9 mouse cellular contexts compared by ENCODE assay signal in genomic region chr2:153491512-153492178, GRCm38 (mm10). TPM values are rescaled to one million over a fixed set of nuclear protein-coding genes. Genes with fewer than 3 reads are reported as not detected.
A peak's percentile ranks its signal among the peaks of the same experiment; 100 is the strongest.
DNase-seq lines count a peak whose midpoint lies in the region; ATAC-seq and TF ChIP-seq lines count a peak whose summit lies in the region.
"Had no signal": no experiment of that assay in that cellular context is flagged by ENCODE, and none has a peak within 500 bp of the region (broad histone marks: within the 10 kb centered on the region; RNA-seq: fewer than 3 reads in every experiment).

No protein-coding gene starts in this region.

- peak overlapping the region; percentile 74 for H3K4me3 ChIP-seq in heart, embryonic 13.5 days
- H3K4me3 ChIP-seq in MEL (ENCODE audit: control insufficient read depth in 1 of 2, insufficient read depth in 1 of 2, low read depth in 2 of 2, low read length in 2 of 2), result peak overlapping the region; percentile 56 to 83
- H3K4me3 ChIP-seq in forebrain, embryonic 11.5 days (ENCODE audit: low read depth, low read length), result peak overlapping the region; percentile 49
- peak overlapping the region; percentile 72 for H3K4me3 ChIP-seq in liver, embryonic 15.5 days (replicated peaks)

- H3K4me2 ChIP-seq in heart, embryonic 13.5 days, result peak overlapping the region; percentile 98
- H3K4me2 ChIP-seq in forebrain, embryonic 11.5 days (ENCODE audit: low read depth, low read length, severe bottlenecking), result peak overlapping the region; percentile 98
- peak overlapping the region; percentile 97 for H3K4me2 ChIP-seq in liver, embryonic 15.5 days

- no peaks in the 10 kb centered on the region for H3K9me3 ChIP-seq in heart, embryonic 13.5 days
- no peaks in the 10 kb centered on the region for H3K9me3 ChIP-seq in MEL (replicated peaks; ENCODE audit: insufficient read depth, low read length)
- H3K9me3 ChIP-seq in forebrain, embryonic 11.5 days (ENCODE audit: control insufficient read depth, low read length), result no peaks in the 10 kb centered on the region
- H3K9me3 ChIP-seq in liver, embryonic 15.5 days (replicated peaks), result no peaks in the 10 kb centered on the region

- DNase-seq in heart, postnatal 10 days, result no peak
- DNase-seq in MEL (ENCODE audit: low read depth, low spot score), result no peak
- no peak for DNase-seq in forebrain, embryonic 11.5 days (ENCODE audit: low spot score)
- DNase-seq in spleen, postnatal 10 days (ENCODE audit: low spot score in 2 of 2), result no peak
- DNase-seq in gastrocnemius, postnatal 10 days, result no peak
- no peak for DNase-seq in layer of hippocampus, adult 9-10 months (ENCODE audit: low spot score)

- H3K79me2 ChIP-seq in MEL (ENCODE audit: control insufficient read depth, insufficient read depth, low read length, poor library complexity), result peaks cover 8% of the 10 kb centered on the region

- TF ChIP-seq CTCF in MEL (IDR thresholded peaks at IDR 0.05 in 2 of 3, conservative IDR thresholded peaks at IDR 0.05 in 1 of 3; ENCODE audit: control insufficient read depth in 1 of 3, insufficient read depth in 1 of 3, low read depth in 2 of 3, low read length in 3 of 3, poor library complexity in 1 of 3, severe bottlenecking in 1 of 3), result no peak

- TF ChIP-seq RAD21 in MEL (IDR thresholded peaks at IDR 0.05; ENCODE audit: low read depth, low read length), result no peak

- TF ChIP-seq EP300 in MEL (IDR thresholded peaks at IDR 0.05; ENCODE audit: low read depth in 1 of 2, low read length in 2 of 2), result no peak

- intact Hi-C loops in heart, postnatal 10 days (cut with DNase I), result no loop called here

- TF ChIP-seq POLR2A in MEL (IDR thresholded peaks at IDR 0.05; ENCODE audit: control insufficient read depth in 1 of 2, insufficient read depth in 1 of 2, low read depth in 1 of 2, low read length in 2 of 2, poor library complexity in 1 of 2), result no peak

- 24% methylated on average over 18 of the region's 18 CpGs for WGBS in heart, embryonic 13.5 days
- WGBS in forebrain, embryonic 11.5 days, result 5% methylated on average over 18 of the region's 18 CpGs
- WGBS in liver, embryonic 15.5 days (ENCODE audit: insufficient replicate concordance), result 31% methylated on average over 18 of the region's 18 CpGs

- ATAC-seq in heart, embryonic 13.5 days (ENCODE audit: extremely low read depth, insufficient number of reproducible peaks, low FRiP score, low TSS enrichment), result no peak
- ATAC-seq in forebrain, embryonic 11.5 days (replicated peaks; ENCODE audit: low FRiP score), result no peak
- no peak for ATAC-seq in liver, embryonic 15.5 days (ENCODE audit: insufficient read depth)

- H3K27me3 ChIP-seq in heart, embryonic 13.5 days (replicated peaks), result peaks cover 8% of the 10 kb centered on the region; the same call in 1 of the 2 replicates
- H3K27me3 ChIP-seq in MEL (ENCODE audit: control insufficient read depth in 1 of 2, insufficient read depth in 2 of 2, low read length in 2 of 2), result no peaks in the 10 kb centered on the region
- peaks cover 13% of the 10 kb centered on the region for H3K27me3 ChIP-seq in forebrain, embryonic 11.5 days (ENCODE audit: control insufficient read depth, insufficient read depth, low read length)
- no peaks in the 10 kb centered on the region for H3K27me3 ChIP-seq in liver, embryonic 15.5 days

- peak overlapping the region; percentile 92 for H3K9ac ChIP-seq in heart, embryonic 13.5 days
- peak overlapping the region; percentile 81 for H3K9ac ChIP-seq in MEL (ENCODE audit: control insufficient read depth, low read depth, low read length, poor library complexity, severe bottlenecking)
- H3K9ac ChIP-seq in forebrain, embryonic 11.5 days (ENCODE audit: low read length), result peak overlapping the region; percentile 64
- H3K9ac ChIP-seq in liver, embryonic 15.5 days, result peak overlapping the region; percentile 90

- H3K27ac ChIP-seq in heart, embryonic 13.5 days (replicated peaks), result 0 out of 2 replicates have a peak overlapping the region, but pooled peaks have one; percentile 96
- H3K27ac ChIP-seq in MEL (ENCODE audit: control insufficient read depth, low read depth, low read length), result peak overlapping the region; percentile 65
- H3K27ac ChIP-seq in forebrain, embryonic 11.5 days (ENCODE audit: low read depth, low read length), result peak overlapping the region; percentile 80; the same call in 1 of the 2 replicates
- peak overlapping the region; percentile 97 for H3K27ac ChIP-seq in liver, embryonic 15.5 days (replicated peaks)

- peaks cover 57% of the 10 kb centered on the region for H3K4me1 ChIP-seq in heart, embryonic 13.5 days
- H3K4me1 ChIP-seq in MEL (ENCODE audit: control insufficient read depth in 1 of 2, insufficient read depth in 2 of 2, low read length in 2 of 2), result peaks cover 29 to 50% of the 10 kb centered on the region in 2 experiments
- H3K4me1 ChIP-seq in forebrain, embryonic 11.5 days (replicated peaks; ENCODE audit: control insufficient read depth, insufficient read depth, low read length), result peaks cover 34% of the 10 kb centered on the region
- H3K4me1 ChIP-seq in liver, embryonic 15.5 days (replicated peaks), result peaks cover 82% of the 10 kb centered on the region

- H3K36me3 ChIP-seq in heart, embryonic 13.5 days, result no peaks in the 10 kb centered on the region
- H3K36me3 ChIP-seq in MEL (ENCODE audit: control insufficient read depth in 1 of 2, insufficient read depth in 2 of 2, low read length in 2 of 2), result peaks cover 0 to 44% of the 10 kb centered on the region in 2 experiments; a peak in 2 of 4 replicates
- H3K36me3 ChIP-seq in forebrain, embryonic 11.5 days (ENCODE audit: control insufficient read depth, insufficient read depth, low read length), result no peaks in the 10 kb centered on the region
- no peaks in the 10 kb centered on the region for H3K36me3 ChIP-seq in liver, embryonic 15.5 days (replicated peaks)

TF ChIP-seq in MEL, 35 proteins besides CTCF, POLR2A, EP300 and RAD21:
- TF ChIP-seq UBTF (IDR thresholded peaks at IDR 0.05; ENCODE audit: borderline replicate concordance, insufficient read depth, low read depth, low read length) (no peak), JUND (IDR thresholded peaks at IDR 0.05; ENCODE audit: low read depth, low read length) (no peak), ZNF384 (IDR thresholded peaks at IDR 0.05; ENCODE audit: low read depth, low read length) (no peak), MAZ (IDR thresholded peaks at IDR 0.05; ENCODE audit: low read depth, low read length) (no peak), SMC3 (IDR thresholded peaks at IDR 0.05; ENCODE audit: low read depth, low read length) (no peak), KAT2A (conservative IDR thresholded peaks at IDR 0.05; ENCODE audit: low read depth, low read length) (no peak), MYB (IDR thresholded peaks at IDR 0.05; ENCODE audit: low read depth, low read length) (no peak)
TF ChIP-seq in MEL: peak in this region for 0.

RNA-seq across cellular contexts. Expression of gene 4930404H24Rik, which starts 0.9 kb away (rescaled TPM):
- polyA plus RNA-seq in heart, embryonic 13.5 days (2015; fragmentation: Nextera tagmentation; extraction: Ambion mirVana), result not detected in 2 replicates
- not detected for total RNA-seq in heart, postnatal 10 days (2021)
- total RNA-seq in MEL (2012; rRNA removed), result not detected in 2 replicates
- polyA plus RNA-seq in MEL (2012; ENCODE audit: insufficient read depth in 1 of 2, insufficient read length in 2 of 2, low read depth in 1 of 2, low replicate concordance in 2 of 2, missing spikeins in 1 of 2), result under 1 TPM in 1 of 2 experiments, not detected in 1; 0.24 TPM
- not detected in 2 replicates for polyA plus RNA-seq in forebrain, embryonic 11.5 days (2014; fragmentation: Nextera tagmentation; extraction: Ambion mirVana)
- polyA plus RNA-seq in liver, embryonic 15.5 days (2015; fragmentation: Nextera tagmentation; extraction: Ambion mirVana), result not detected in 2 replicates
- total RNA-seq in gastrocnemius, postnatal 10 days (2021), result not detected
- polyA plus RNA-seq: large intestine, adult 2 months had no signal

RNA-seq across cellular contexts. Expression of gene Nol4l, which starts 38.1 kb away (rescaled TPM):
- polyA plus RNA-seq in heart, embryonic 13.5 days (2015; fragmentation: Nextera tagmentation; extraction: Ambion mirVana), result 10.5 and 11.0 TPM in 2 replicates
- 10 to 100 TPM in 1 of 2 experiments, 1 to 10 TPM in 1; 9.5 to 10.4 TPM for total RNA-seq in heart, postnatal 10 days (2021)
- total RNA-seq in MEL (2012; rRNA removed), result 4.4 and 4.5 TPM in 2 replicates
- polyA plus RNA-seq in MEL (2012; ENCODE audit: insufficient read depth in 1 of 2, insufficient read length in 2 of 2, low read depth in 1 of 2, low replicate concordance in 2 of 2, missing spikeins in 1 of 2), result 1 to 10 TPM in 1 of 2 experiments, not detected in 1; 7.1 TPM
- 25.6 and 26.2 TPM in 2 replicates for polyA plus RNA-seq in forebrain, embryonic 11.5 days (2014; fragmentation: Nextera tagmentation; extraction: Ambion mirVana)
- polyA plus RNA-seq in liver, embryonic 15.5 days (2015; fragmentation: Nextera tagmentation; extraction: Ambion mirVana), result 4.7 and 4.9 TPM in 2 replicates
- total RNA-seq in gastrocnemius, postnatal 10 days (2021), result 1 to 10 TPM; 4.3 to 6.3 TPM
